Mouse (Mus musculus) G1E (cell line): ENCODE measurements at regions not wholly inside any gene's neighbourhood (a gene's known extent, or its start where the extent isn't known, plus 50 kb on each side); places are given as distances from the start of the nearest gene placed in this dataset.

ENCODE experiments used
- CTCF ChIP-seq: IDR thresholded peaks from 2 replicates; pipeline ENCODE4 v1.5.1; 2012; ENCODE audit warnings: low read depth, low read length, inconsistent platforms, mixed read lengths
- GATA1 ChIP-seq: IDR thresholded peaks from 2 replicates; pipeline ENCODE4 v1.6.1; 2012; ENCODE audit warnings: borderline replicate concordance, low read length, inconsistent platforms, mixed read lengths
- POLR2AphosphoS5 ChIP-seq: IDR thresholded peaks from 2 replicates; pipeline ENCODE4 v1.6.1; 2012; ENCODE audit warnings: low read depth, low read length, inconsistent platforms; ENCODE audit not compliant: insufficient replicate concordance
- TAL1 ChIP-seq: conservative IDR thresholded peaks from 2 replicates; pipeline ENCODE4 v1.6.1; 2012; ENCODE audit warnings: low read depth, low read length, inconsistent platforms, mixed read lengths

GRCm38 (mm10) chr13:48376405-48376804, 115.4 kb downstream of the Id4 start:
- no peak for TF ChIP-seq CTCF
- TF ChIP-seq GATA1, result no peak
- TF ChIP-seq POLR2AphosphoS5, result no peak
- TF ChIP-seq TAL1, result no peak
